Mouse (Mus musculus): Measurements from ENCODE around the gene Arl10. TPM values are rescaled to one million over a fixed set of nuclear protein-coding genes. Genes with fewer than 3 reads are reported as not detected.

Arl10 gene
- polyA plus RNA-seq, 1 experiment from 2014 or later: 19.2 TPM

- peak overlapping the region; percentile 47 to 78 for H3K27ac ChIP-seq (replicated peaks in 1 of 2; ENCODE audit: control insufficient read depth in 1 of 2, insufficient read depth in 1 of 2, low read depth in 2 of 2, low read length in 2 of 2)
- peak overlapping the region; percentile 41 for H3K9ac ChIP-seq (ENCODE audit: low read length)
- H3K27me3 ChIP-seq (ENCODE audit: control insufficient read depth, insufficient read depth, low read length): no peaks in the 10 kb centered on the region
- peak overlapping the region; percentile 26; the same call in 1 of the 2 replicates for H3K4me2 ChIP-seq (ENCODE audit: low read length)
- no peak overlapping the region for H3K4me3 ChIP-seq (ENCODE audit: control insufficient read depth in 1 of 2, insufficient read depth in 1 of 2, low read depth in 1 of 2, low read length in 2 of 2)
- H3K4me1 ChIP-seq (ENCODE audit: control insufficient read depth in 2 of 2, insufficient read depth in 2 of 2, low read length in 2 of 2): peaks cover 23 to 28% of the 10 kb centered on the region in 2 experiments
- H3K9me3 ChIP-seq (ENCODE audit: control insufficient read depth, low read length): no peaks in the 10 kb centered on the region
- 37% methylated on average over 5 of the region's 5 CpGs for WGBS
- peaks cover 37% of the 10 kb centered on the region for H3K36me3 ChIP-seq (ENCODE audit: control insufficient read depth, insufficient read depth, low read length)
- ATAC-seq (ENCODE audit: insufficient number of reproducible peaks, insufficient read depth, low FRiP score, low read depth): peak; percentile 1; the same call in 1 of the 2 replicates
Observed at GRCm38 (mm10) chr13:54596870-54597269, 22.1 kb downstream of the Arl10 start.

GRCm38 (mm10) chr13:54598622-54599143, 23.9 kb downstream of the Arl10 start:
- ATAC-seq (ENCODE audit: insufficient number of reproducible peaks, insufficient read depth, low FRiP score, low read depth): no peak
- WGBS: 87% methylated on average over 12 of the region's 12 CpGs
- Histone ChIP-seq H3K4me2 (ENCODE audit: low read length) (no peak overlapping the region), H3K4me3 (ENCODE audit: control insufficient read depth in 1 of 2, insufficient read depth in 1 of 2, low read depth in 1 of 2, low read length in 2 of 2) (no peak overlapping the region), H3K27me3 (ENCODE audit: control insufficient read depth, insufficient read depth, low read length) (no peaks in the 10 kb centered on the region), H3K36me3 (ENCODE audit: control insufficient read depth, insufficient read depth, low read length) (peaks cover 25% of the 10 kb centered on the region), H3K9me3 (ENCODE audit: control insufficient read depth, low read length) (no peaks in the 10 kb centered on the region), H3K4me1 (ENCODE audit: control insufficient read depth in 2 of 2, insufficient read depth in 2 of 2, low read length in 2 of 2) (peaks cover 23 to 27% of the 10 kb centered on the region in 2 experiments), H3K9ac (ENCODE audit: low read length) (no peak overlapping the region), H3K27ac (replicated peaks in 1 of 2; ENCODE audit: control insufficient read depth in 1 of 2, insufficient read depth in 1 of 2, low read depth in 2 of 2, low read length in 2 of 2) (no peak overlapping the region)

GRCm38 (mm10) chr13:54602639-54603111, 27.9 kb downstream of the Arl10 start:
- ATAC-seq (ENCODE audit: insufficient number of reproducible peaks, insufficient read depth, low FRiP score, low read depth): no peak
- Histone ChIP-seq H3K4me2 (ENCODE audit: low read length) (no peak overlapping the region), H3K4me3 (ENCODE audit: control insufficient read depth in 1 of 2, insufficient read depth in 1 of 2, low read depth in 1 of 2, low read length in 2 of 2) (no peak overlapping the region), H3K36me3 (ENCODE audit: control insufficient read depth, insufficient read depth, low read length) (peaks cover 21% of the 10 kb centered on the region; the same call in 1 of the 2 replicates), H3K9me3 (ENCODE audit: control insufficient read depth, low read length) (no peaks in the 10 kb centered on the region), H3K9ac (ENCODE audit: low read length) (no peak overlapping the region), H3K27ac (replicated peaks in 1 of 2; ENCODE audit: control insufficient read depth in 1 of 2, insufficient read depth in 1 of 2, low read depth in 2 of 2, low read length in 2 of 2) (no peak overlapping the region), H3K4me1 (ENCODE audit: control insufficient read depth in 2 of 2, insufficient read depth in 2 of 2, low read length in 2 of 2) (peaks cover 2 to 3% of the 10 kb centered on the region in 2 experiments; a peak in 2 of 4 replicates), H3K27me3 (ENCODE audit: control insufficient read depth, insufficient read depth, low read length) (no peaks in the 10 kb centered on the region)
- WGBS: 46% methylated on average over 3 of the region's 3 CpGs

GRCm38 (mm10) chr13:54603501-54603900, 28.7 kb downstream of the Arl10 start:
- Histone ChIP-seq H3K36me3 (ENCODE audit: control insufficient read depth, insufficient read depth, low read length) (peaks cover 16% of the 10 kb centered on the region; the same call in 1 of the 2 replicates), H3K4me2 (ENCODE audit: low read length) (no peak overlapping the region), H3K27ac (replicated peaks in 1 of 2; ENCODE audit: control insufficient read depth in 1 of 2, insufficient read depth in 1 of 2, low read depth in 2 of 2, low read length in 2 of 2) (no peak overlapping the region), H3K27me3 (ENCODE audit: control insufficient read depth, insufficient read depth, low read length) (no peaks in the 10 kb centered on the region), H3K9ac (ENCODE audit: low read length) (no peak overlapping the region), H3K4me1 (ENCODE audit: control insufficient read depth in 2 of 2, insufficient read depth in 2 of 2, low read length in 2 of 2) (0 out of 4 replicates have a peak, but pooled peaks cover 0 to under 1% of the 10 kb centered on the region in 2 experiments), H3K4me3 (ENCODE audit: control insufficient read depth in 1 of 2, insufficient read depth in 1 of 2, low read depth in 1 of 2, low read length in 2 of 2) (no peak overlapping the region), H3K9me3 (ENCODE audit: control insufficient read depth, low read length) (no peaks in the 10 kb centered on the region)
- no peak for ATAC-seq (ENCODE audit: insufficient number of reproducible peaks, insufficient read depth, low FRiP score, low read depth)

- H3K4me2 ChIP-seq (ENCODE audit: low read length): no peak overlapping the region
- no peak overlapping the region for H3K9ac ChIP-seq (ENCODE audit: low read length)
- H3K27me3 ChIP-seq (ENCODE audit: control insufficient read depth, insufficient read depth, low read length): no peaks in the 10 kb centered on the region
- H3K4me1 ChIP-seq (ENCODE audit: control insufficient read depth in 2 of 2, insufficient read depth in 2 of 2, low read length in 2 of 2): peaks cover 3 to 7% of the 10 kb centered on the region in 2 experiments; a peak in 3 of 4 replicates
- no peak overlapping the region for H3K27ac ChIP-seq (replicated peaks in 1 of 2; ENCODE audit: control insufficient read depth in 1 of 2, insufficient read depth in 1 of 2, low read depth in 2 of 2, low read length in 2 of 2)
- no peak overlapping the region for H3K4me3 ChIP-seq (ENCODE audit: control insufficient read depth in 1 of 2, insufficient read depth in 1 of 2, low read depth in 1 of 2, low read length in 2 of 2)
- no peaks in the 10 kb centered on the region for H3K9me3 ChIP-seq (ENCODE audit: control insufficient read depth, low read length)
- H3K36me3 ChIP-seq (ENCODE audit: control insufficient read depth, insufficient read depth, low read length): peaks cover 10% of the 10 kb centered on the region; the same call in 1 of the 2 replicates
- WGBS: 75% methylated on average over 4 of the region's 4 CpGs
- ATAC-seq (ENCODE audit: insufficient number of reproducible peaks, insufficient read depth, low FRiP score, low read depth): no peak
Observed at GRCm38 (mm10) chr13:54604221-54604620, 29.4 kb downstream of the Arl10 start.

GRCm38 (mm10) chr13:54605426-54605825, 30.6 kb downstream of the Arl10 start:
- no peak overlapping the region for H3K4me3 ChIP-seq (ENCODE audit: control insufficient read depth in 1 of 2, insufficient read depth in 1 of 2, low read depth in 1 of 2, low read length in 2 of 2)
- no peak overlapping the region for H3K27ac ChIP-seq (replicated peaks in 1 of 2; ENCODE audit: control insufficient read depth in 1 of 2, insufficient read depth in 1 of 2, low read depth in 2 of 2, low read length in 2 of 2)
- peaks cover 3 to 19% of the 10 kb centered on the region in 2 experiments; a peak in 3 of 4 replicates for H3K4me1 ChIP-seq (ENCODE audit: control insufficient read depth in 2 of 2, insufficient read depth in 2 of 2, low read length in 2 of 2)
- 70% methylated on average over 5 of the region's 5 CpGs for WGBS
- no peak for ATAC-seq (ENCODE audit: insufficient number of reproducible peaks, insufficient read depth, low FRiP score, low read depth)
- H3K27me3 ChIP-seq (ENCODE audit: control insufficient read depth, insufficient read depth, low read length): no peaks in the 10 kb centered on the region
- H3K36me3 ChIP-seq (ENCODE audit: control insufficient read depth, insufficient read depth, low read length): peaks cover 9% of the 10 kb centered on the region; the same call in 1 of the 2 replicates
- H3K4me2 ChIP-seq (ENCODE audit: low read length): no peak overlapping the region
- H3K9ac ChIP-seq (ENCODE audit: low read length): no peak overlapping the region
- H3K9me3 ChIP-seq (ENCODE audit: control insufficient read depth, low read length): no peaks in the 10 kb centered on the region

- ATAC-seq (ENCODE audit: insufficient number of reproducible peaks, insufficient read depth, low FRiP score, low read depth): no peak
Observed at GRCm38 (mm10) chr13:54607204-54607603, 32.4 kb downstream of the Arl10 start.

More at GRCm38 (mm10) chr13:54607204-54607603, 32.4 kb downstream of the Arl10 start:
- no peak overlapping the region for H3K9ac ChIP-seq (ENCODE audit: low read length)
- no peaks in the 10 kb centered on the region for H3K27me3 ChIP-seq (ENCODE audit: control insufficient read depth, insufficient read depth, low read length)
- H3K4me2 ChIP-seq (ENCODE audit: low read length): no peak overlapping the region
- peaks cover 8 to 21% of the 10 kb centered on the region in 2 experiments for H3K4me1 ChIP-seq (ENCODE audit: control insufficient read depth in 2 of 2, insufficient read depth in 2 of 2, low read length in 2 of 2)
- H3K27ac ChIP-seq (replicated peaks in 1 of 2; ENCODE audit: control insufficient read depth in 1 of 2, insufficient read depth in 1 of 2, low read depth in 2 of 2, low read length in 2 of 2): no peak overlapping the region
- no peaks in the 10 kb centered on the region for H3K9me3 ChIP-seq (ENCODE audit: control insufficient read depth, low read length)
- WGBS: 59% methylated on average over 5 of the region's 5 CpGs
- H3K4me3 ChIP-seq (ENCODE audit: control insufficient read depth in 1 of 2, insufficient read depth in 1 of 2, low read depth in 1 of 2, low read length in 2 of 2): no peak overlapping the region
- peaks cover 9% of the 10 kb centered on the region; the same call in 1 of the 2 replicates for H3K36me3 ChIP-seq (ENCODE audit: control insufficient read depth, insufficient read depth, low read length)

Measured in heart, embryonic 14.5 days (tissue).